Mouse (Mus musculus): ENCODE data around the gene Hyls1.

- TF ChIP-seq CTCF (IDR thresholded peaks at IDR 0.05; ENCODE audit: borderline replicate concordance, insufficient read depth, low read depth, low read length) = peak; percentile 81
- no peak for TF ChIP-seq POLR2A (IDR thresholded peaks at IDR 0.05; ENCODE audit: borderline replicate concordance, insufficient read depth, low read length)
Measured at GRCm38 (mm10) chr9:35541488-35541887, 28.7 kb downstream of the Hyls1 start.

All from cerebellum, adult 2 months (tissue).